Mouse (Mus musculus): Measurements from ENCODE around the gene Olfr1496. TPM values are rescaled to one million over a fixed set of nuclear protein-coding genes. Genes with fewer than 3 reads are reported as not detected.
"Not testable (repeated sequence)": the region's sequence is repeated elsewhere in the genome, so short reads cannot be mapped to it uniquely, and the experiment has no call there.

The Olfr1496 gene
- not detected in 2 replicates for total RNA-seq (2017)

DNA sequence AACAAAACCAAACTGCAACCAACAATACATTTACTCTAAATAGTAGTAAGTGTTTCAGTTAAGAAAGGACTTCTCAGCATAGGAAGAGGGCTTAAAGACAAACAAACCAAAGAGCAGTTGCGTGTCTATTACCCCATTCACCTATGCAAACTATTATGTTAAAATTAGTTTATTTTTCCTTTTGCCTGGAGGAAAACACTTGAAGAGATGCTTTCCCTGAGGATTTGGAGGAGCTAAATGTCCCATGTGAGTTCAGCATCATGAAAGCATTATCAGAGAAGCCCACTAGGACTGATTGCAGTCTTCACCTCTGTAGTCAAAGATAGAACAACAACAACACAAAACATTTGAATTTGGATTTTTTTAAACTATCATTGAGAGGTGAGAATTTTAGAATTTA, at the start of gene Olfr1496:
TSS of gene Olfr1496 (plus strand) at position 301 of the 400 bp plus-strand sequence.
- ATAC-seq (ENCODE audit: extremely low read depth, insufficient number of reproducible peaks, low FRiP score, poor library complexity, severe bottlenecking), result no peak

DNA sequence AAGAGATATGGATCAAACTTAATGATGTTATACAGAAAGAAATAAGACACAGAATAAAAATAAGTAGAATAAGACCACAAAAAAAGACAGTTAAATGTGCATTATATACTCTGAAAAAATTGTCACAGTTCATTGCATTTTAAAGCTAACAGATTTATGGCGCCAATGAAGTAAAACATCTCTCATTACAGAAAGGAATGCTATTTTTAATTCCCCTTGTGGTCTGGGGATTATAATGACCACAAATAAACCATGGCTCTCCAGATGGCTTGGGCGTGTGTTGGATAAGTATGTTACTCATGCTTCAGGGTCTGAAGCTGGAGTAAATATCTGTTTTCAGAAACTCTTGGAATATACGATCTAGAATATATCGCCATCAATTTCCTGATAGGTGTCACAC, 38.2 kb upstream of the Olfr1496 start, which contains the start of gene Olfr1494:
TSS of gene Olfr1494 (plus strand) at position 301 of the 400 bp plus-strand sequence.
- no peak for ATAC-seq (ENCODE audit: extremely low read depth, insufficient number of reproducible peaks, low FRiP score, poor library complexity, severe bottlenecking)

GRCm38 (mm10) chr19:13749366-13749765, 28.3 kb upstream of the Olfr1496 start:
- no peak for ATAC-seq (ENCODE audit: extremely low read depth, insufficient number of reproducible peaks, low FRiP score, poor library complexity, severe bottlenecking)

DNA sequence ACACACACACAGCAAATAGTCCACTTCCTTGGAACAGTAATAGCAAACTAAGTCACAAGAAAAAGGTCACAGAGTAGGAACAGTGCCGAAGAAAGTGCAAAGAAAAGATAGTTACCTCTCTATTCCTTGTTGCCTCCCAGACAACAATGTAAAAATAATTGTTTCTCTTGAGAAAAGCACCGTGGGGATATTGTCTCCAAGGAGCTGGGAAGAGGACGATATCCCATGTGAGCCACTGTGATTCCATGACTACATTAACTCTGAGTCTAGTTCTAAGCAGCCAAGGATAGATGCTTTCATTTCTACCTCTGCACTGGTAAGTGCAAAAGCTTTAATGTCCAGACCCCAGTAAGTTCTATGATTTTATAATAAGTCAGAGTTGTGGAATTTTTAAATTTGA, 13.4 kb upstream of the Olfr1496 start, which contains the start of gene Olfr1495:
TSS of gene Olfr1495 (plus strand) at position 301 of the 400 bp plus-strand sequence.
- no peak for ATAC-seq (ENCODE audit: extremely low read depth, insufficient number of reproducible peaks, low FRiP score, poor library complexity, severe bottlenecking)

DNA sequence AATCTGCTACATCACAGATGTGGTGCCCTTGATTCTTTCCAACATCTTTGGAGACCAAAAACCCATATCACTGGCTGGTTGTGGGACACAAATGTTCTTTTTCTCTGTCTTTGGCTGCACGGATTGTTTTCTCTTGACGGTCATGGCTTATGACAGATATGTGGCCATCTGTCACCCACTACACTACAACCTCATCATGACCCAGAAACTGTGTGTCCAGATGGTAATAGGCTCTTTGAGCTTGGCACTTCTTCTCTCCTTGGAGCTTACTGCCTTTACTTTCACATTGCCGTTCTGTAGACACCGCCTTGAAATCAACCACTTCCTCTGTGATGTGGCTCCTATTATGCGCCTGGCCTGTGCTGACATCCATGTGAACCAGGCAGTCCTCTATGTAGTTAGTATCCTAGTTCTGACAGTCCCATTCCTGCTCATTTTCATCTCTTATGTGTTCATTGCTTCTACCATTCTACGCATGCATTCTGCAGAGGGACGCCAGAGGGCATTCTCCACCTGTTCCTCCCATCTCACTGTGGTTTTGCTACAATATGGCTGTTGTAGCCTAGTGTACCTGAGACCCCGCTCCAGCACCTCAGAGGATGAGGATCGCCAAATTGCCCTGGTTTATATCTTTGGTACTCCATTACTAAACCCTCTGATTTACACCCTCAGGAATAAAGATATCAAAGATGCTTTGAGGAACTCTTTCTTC, 9.0 kb upstream of the Olfr1496 start:
- no peak for ATAC-seq (ENCODE audit: extremely low read depth, insufficient number of reproducible peaks, low FRiP score, poor library complexity, severe bottlenecking)

GRCm38 (mm10) chr19:13798102-13798501, 20.4 kb downstream of the Olfr1496 start, which contains the start of gene Olfr1497:
TSS of gene Olfr1497 (minus strand) at chr19:13798202.
- no peak for ATAC-seq (ENCODE audit: extremely low read depth, insufficient number of reproducible peaks, low FRiP score, poor library complexity, severe bottlenecking)

DNA sequence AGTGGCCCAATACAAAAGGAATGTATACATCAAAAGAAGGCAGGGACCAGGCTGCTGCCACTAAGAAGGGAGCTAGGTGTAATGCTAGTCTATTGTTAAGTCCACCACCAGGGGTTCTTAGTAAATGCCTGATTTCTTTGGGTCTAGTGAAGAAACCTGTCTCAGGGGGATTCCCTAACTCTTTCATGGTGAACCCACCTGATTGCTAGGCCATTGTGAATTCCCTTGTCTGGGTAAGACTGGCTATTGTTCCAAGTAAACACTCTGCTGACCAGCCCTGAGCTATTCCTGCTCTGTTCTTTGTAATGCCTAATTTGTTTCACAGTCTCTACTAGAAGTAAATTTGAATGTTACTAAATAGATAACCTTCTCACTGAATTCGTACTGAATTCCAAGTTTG, 27.8 kb downstream of the Olfr1496 start:
- ATAC-seq (ENCODE audit: extremely low read depth, insufficient number of reproducible peaks, low FRiP score, poor library complexity, severe bottlenecking), result not testable (repeated sequence)

DNA sequence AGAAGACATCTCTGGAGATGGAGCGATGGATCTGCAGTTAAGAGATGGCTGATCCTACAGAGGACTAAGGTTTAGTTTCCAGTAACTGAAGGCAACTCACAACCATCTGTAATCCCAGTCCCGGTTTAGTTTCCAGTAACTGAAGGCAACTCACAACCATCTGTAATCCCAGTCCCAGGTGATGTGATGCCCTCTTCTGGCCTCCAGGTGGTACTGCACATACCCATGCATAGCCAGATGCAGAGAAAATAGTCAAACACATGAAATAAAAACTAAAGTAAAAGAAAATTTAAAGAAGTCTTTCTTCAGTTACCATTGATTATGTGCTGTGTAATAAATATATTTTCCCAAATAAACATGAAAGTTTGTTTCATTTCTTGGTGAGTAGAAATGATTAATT, 35.1 kb downstream of the Olfr1496 start:
- no peak for ATAC-seq (ENCODE audit: extremely low read depth, insufficient number of reproducible peaks, low FRiP score, poor library complexity, severe bottlenecking)

- ATAC-seq (ENCODE audit: extremely low read depth, insufficient number of reproducible peaks, low FRiP score, poor library complexity, severe bottlenecking), result no peak
Observed at GRCm38 (mm10) chr19:13818827-13819226, 41.1 kb downstream of the Olfr1496 start.

- ATAC-seq (ENCODE audit: extremely low read depth, insufficient number of reproducible peaks, low FRiP score, poor library complexity, severe bottlenecking), result no peak
Observed at GRCm38 (mm10) chr19:13819347-13819746, 41.7 kb downstream of the Olfr1496 start, which contains the start of gene Olfr1499. TSS of gene Olfr1499 (minus strand) at chr19:13819447.

GRCm38 (mm10) chr19:13820847-13821246, 43.2 kb downstream of the Olfr1496 start:
- no peak for ATAC-seq (ENCODE audit: extremely low read depth, insufficient number of reproducible peaks, low FRiP score, poor library complexity, severe bottlenecking)

DNA sequence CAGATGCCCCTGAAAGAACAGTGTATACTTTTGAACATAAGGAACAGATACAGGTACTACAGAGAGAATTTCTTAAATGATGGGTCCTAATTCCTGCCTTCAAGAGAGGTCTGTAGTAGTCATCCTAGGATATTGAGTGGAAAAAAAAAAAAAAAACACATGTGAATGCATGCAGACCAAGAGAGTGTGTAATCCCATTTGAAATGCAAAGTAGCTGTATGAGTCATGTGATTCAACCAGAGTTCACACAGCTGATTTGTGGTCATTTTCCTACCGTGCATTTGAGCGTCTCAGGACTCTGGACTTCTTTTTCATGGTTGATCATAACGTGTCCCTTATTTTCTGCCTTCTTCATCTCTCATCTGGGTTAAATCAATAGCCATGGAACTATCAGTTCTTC, 50.8 kb downstream of the Olfr1496 start:
- ATAC-seq (ENCODE audit: extremely low read depth, insufficient number of reproducible peaks, low FRiP score, poor library complexity, severe bottlenecking), result no peak

- ATAC-seq (ENCODE audit: extremely low read depth, insufficient number of reproducible peaks, low FRiP score, poor library complexity, severe bottlenecking), result no peak
Observed at GRCm38 (mm10) chr19:13830388-13830787, 52.7 kb downstream of the Olfr1496 start, which contains the start of gene Olfr1500. TSS of gene Olfr1500 (minus strand) at chr19:13830488.

Other genes with a start within 250 kb of the Olfr1496 start
- gene Olfr1480, start 250.0 kb upstream of the Olfr1496 start, total RNA-seq (2017), result 1.2 TPM in 1 of 2 replicates, not detected in the other
- gene Olfr1484, start 194.4 kb upstream of the Olfr1496 start, total RNA-seq (2017), result not detected in 2 replicates
- not detected in 2 replicates for gene Olfr1487, start 160.5 kb upstream of the Olfr1496 start, total RNA-seq (2017)
- gene Olfr1489, start 146.3 kb upstream of the Olfr1496 start, total RNA-seq (2017), result not detected in 2 replicates
- gene Olfr1490, start 126.8 kb upstream of the Olfr1496 start, total RNA-seq (2017), result 0.12 TPM in 1 of 2 replicates, not detected in the other
- not detected in 2 replicates for gene Olfr1491, start 80.6 kb upstream of the Olfr1496 start, total RNA-seq (2017)
- not detected in 2 replicates for gene Olfr1493-ps1, start 54.6 kb upstream of the Olfr1496 start, total RNA-seq (2017)
- not detected in 2 replicates for gene Olfr1494, start 38.1 kb upstream of the Olfr1496 start, total RNA-seq (2017)
- gene Olfr1495, start 13.3 kb upstream of the Olfr1496 start, total RNA-seq (2017), result not detected in 2 replicates
- not detected in 2 replicates for gene Olfr1497, start 20.3 kb downstream of the Olfr1496 start, total RNA-seq (2017)
- gene Olfr1499, start 41.6 kb downstream of the Olfr1496 start, total RNA-seq (2017), result 0.35 TPM in 1 of 2 replicates, not detected in the other
- 0.23 TPM in 1 of 2 replicates, not detected in the other for gene Olfr1500, start 52.6 kb downstream of the Olfr1496 start, total RNA-seq (2017)
- gene Olfr1501, start 72.8 kb downstream of the Olfr1496 start, total RNA-seq (2017), result not detected in 2 replicates
- gene Olfr1502, start 83.9 kb downstream of the Olfr1496 start, total RNA-seq (2017), result not detected in 2 replicates
- gene Olfr1504, start 120.0 kb downstream of the Olfr1496 start, total RNA-seq (2017), result not detected in 2 replicates
- not detected in 2 replicates for gene Olfr1505, start 135.7 kb downstream of the Olfr1496 start, total RNA-seq (2017)

Data from neutrophil, adult 5-6 weeks (primary cell).